Mouse (Mus musculus): Measurements from ENCODE around the gene Gm28102. TPM values are rescaled to one million over a fixed set of nuclear protein-coding genes. Genes with fewer than 3 reads are reported as not detected.
"Not testable (repeated sequence)": the region's sequence is repeated elsewhere in the genome, so short reads cannot be mapped to it uniquely, and the experiment has no call there.

Gm28102 gene
- total RNA-seq (2021): not detected

DNA sequence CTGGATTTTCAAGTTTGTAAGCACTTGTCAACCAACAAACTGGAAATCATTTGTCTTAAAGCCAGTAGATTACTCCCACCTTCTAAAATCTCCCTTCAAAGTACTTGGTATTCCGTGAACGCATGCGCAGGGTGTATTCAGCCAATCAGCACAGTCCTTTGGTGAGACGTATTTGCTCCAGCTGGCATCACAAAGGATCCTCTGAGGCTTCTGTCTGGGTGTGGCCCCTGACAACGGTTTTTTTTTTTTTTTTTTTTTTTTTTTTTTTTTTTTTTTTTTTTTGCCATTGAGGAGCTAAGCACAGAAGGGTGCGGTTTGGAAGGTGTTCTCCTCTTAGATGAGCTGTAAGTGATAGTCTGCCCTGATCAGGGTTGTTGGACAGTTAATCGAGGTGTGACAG lies at the start of gene Gm28102:
Gene Gm28102 (plus strand): TSS at position 301 of the 400 bp plus-strand sequence.
- not testable (repeated sequence) for DNase-seq (ENCODE audit: extremely low spot score in 1 of 2, low spot score in 1 of 2)
